Mouse (Mus musculus): ENCODE results near the gene Pdzd2.

DNA sequence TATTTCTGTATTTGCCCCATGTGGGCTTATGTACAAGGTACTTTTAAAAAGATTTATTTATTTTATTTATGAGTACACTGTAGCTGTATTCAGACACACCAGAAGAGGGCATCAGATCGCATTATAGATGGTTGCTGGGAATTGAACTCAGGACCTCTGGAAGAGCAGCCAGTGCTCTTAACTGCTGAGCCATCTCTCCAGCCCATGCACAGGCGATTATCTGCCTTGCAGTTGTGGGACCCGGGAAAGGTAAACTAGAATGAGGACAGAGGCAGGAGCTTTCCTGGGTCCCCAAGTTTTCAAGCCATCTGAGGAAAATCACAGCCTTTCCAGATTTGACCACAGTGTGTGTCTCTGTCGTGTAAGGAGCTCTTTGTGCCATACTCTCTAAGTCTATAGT is 370.9 kb downstream of the Pdzd2 start:
- no peak for TF ChIP-seq CTCF (IDR thresholded peaks at IDR 0.05; ENCODE audit: extremely low read depth, insufficient read depth, low read length)
- no peak for TF ChIP-seq POLR2A (IDR thresholded peaks at IDR 0.05; ENCODE audit: extremely low read depth, insufficient read depth, low read length)
